Mouse (Mus musculus) E14TG2a.4 (cell line): Measurements from ENCODE around the gene Syn3.

Experiments used
- CTCF ChIP-seq: conservative IDR thresholded peaks from 2 replicates; pipeline ENCODE4 v1.5.1; 2014; ENCODE audit warnings: low read length
- NANOG ChIP-seq: IDR thresholded peaks from 2 replicates; pipeline ENCODE4 v1.6.1; 2014; ENCODE audit warnings: borderline replicate concordance, low read length, mixed read lengths

DNA sequence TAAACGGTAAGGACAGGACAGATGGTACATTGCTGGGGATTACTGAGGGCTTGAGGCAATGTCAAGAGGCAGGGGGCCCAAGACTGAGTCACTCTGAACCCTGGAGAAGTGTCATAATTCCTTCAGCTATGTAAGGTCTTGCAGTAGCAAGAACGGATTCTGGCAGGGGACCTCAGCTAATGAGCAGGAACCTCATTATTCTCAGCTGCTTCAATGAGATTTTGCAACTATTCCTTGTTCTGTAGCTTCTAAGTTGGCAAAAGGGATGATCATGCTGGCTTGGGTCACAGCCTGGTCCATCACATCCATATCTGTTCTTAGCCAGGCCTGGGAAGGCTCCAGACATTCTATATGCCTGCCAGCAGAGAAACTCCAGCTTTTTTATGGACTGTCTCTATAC, 139.5 kb downstream of the Syn3 start:
- TF ChIP-seq CTCF (no peak), NANOG (no peak)
